Mouse (Mus musculus): ENCODE measurements around the gene Mbd3. TPM values are rescaled to one million over a fixed set of nuclear protein-coding genes. Genes with fewer than 3 reads are reported as not detected.
A peak's percentile ranks its signal among the peaks of the same experiment; 100 is the strongest.

The Mbd3 gene
- polyA plus RNA-seq, 1 experiment from 2014 or later, result 174 TPM

- WGBS, result 3% methylated on average over 7 of the region's 7 CpGs
- Histone ChIP-seq H3K4me2 (ENCODE audit: low read length) (peak overlapping the region; percentile 95), H3K4me1 (ENCODE audit: control insufficient read depth, insufficient read depth, low read length) (peaks cover 35% of the 10 kb centered on the region), H3K4me3 (ENCODE audit: low read depth, low read length) (peak overlapping the region; percentile 97), H3K27me3 (ENCODE audit: control insufficient read depth, insufficient read depth, low read depth, low read length) (no peaks in the 10 kb centered on the region), H3K9ac (ENCODE audit: low read depth, low read length) (peak overlapping the region; percentile 100), H3K36me3 (ENCODE audit: control insufficient read depth, insufficient read depth, low read length) (peaks cover 32% of the 10 kb centered on the region), H3K9me3 (replicated peaks; ENCODE audit: control insufficient read depth, low read length, poor library complexity, severe bottlenecking) (no peaks in the 10 kb centered on the region), H3K27ac (ENCODE audit: low read length) (peak overlapping the region; percentile 98)
- peak; percentile 4; the same call in 1 of the 2 replicates for ATAC-seq
These were observed 14.0 kb downstream of the Mbd3 start for GRCm38 (mm10) chr10:80385310-80385709.

- 41% methylated on average over 7 of the region's 7 CpGs for WGBS
- Histone ChIP-seq H3K4me1 (ENCODE audit: control insufficient read depth, insufficient read depth, low read length) (peaks cover 35% of the 10 kb centered on the region), H3K4me2 (ENCODE audit: low read length) (peak overlapping the region; percentile 95), H3K36me3 (ENCODE audit: control insufficient read depth, insufficient read depth, low read length) (peaks cover 36% of the 10 kb centered on the region), H3K27ac (ENCODE audit: low read length) (peak overlapping the region; percentile 98), H3K9me3 (replicated peaks; ENCODE audit: control insufficient read depth, low read length, poor library complexity, severe bottlenecking) (no peaks in the 10 kb centered on the region), H3K9ac (ENCODE audit: low read depth, low read length) (peak overlapping the region; percentile 100), H3K27me3 (ENCODE audit: control insufficient read depth, insufficient read depth, low read depth, low read length) (no peaks in the 10 kb centered on the region), H3K4me3 (ENCODE audit: low read depth, low read length) (peak overlapping the region; percentile 97)
- no peak for ATAC-seq
These were observed 14.6 kb downstream of the Mbd3 start for GRCm38 (mm10) chr10:80384709-80385108.

- H3K27me3 ChIP-seq (ENCODE audit: control insufficient read depth, insufficient read depth, low read depth, low read length), result no peaks in the 10 kb centered on the region
- H3K4me1 ChIP-seq (ENCODE audit: control insufficient read depth, insufficient read depth, low read length), result peaks cover 35% of the 10 kb centered on the region
- H3K9me3 ChIP-seq (replicated peaks; ENCODE audit: control insufficient read depth, low read length, poor library complexity, severe bottlenecking), result no peaks in the 10 kb centered on the region
- H3K4me3 ChIP-seq (ENCODE audit: low read depth, low read length), result peak overlapping the region; percentile 97
- ATAC-seq, result no peak
- H3K27ac ChIP-seq (ENCODE audit: low read length), result peak overlapping the region; percentile 98
- peaks cover 40% of the 10 kb centered on the region for H3K36me3 ChIP-seq (ENCODE audit: control insufficient read depth, insufficient read depth, low read length)
- H3K9ac ChIP-seq (ENCODE audit: low read depth, low read length), result peak overlapping the region; percentile 100
- H3K4me2 ChIP-seq (ENCODE audit: low read length), result peak overlapping the region; percentile 95
- 78% methylated on average over 4 of the region's 4 CpGs for WGBS
These were observed 15.2 kb downstream of the Mbd3 start for GRCm38 (mm10) chr10:80384115-80384639.

GRCm38 (mm10) chr10:80383431-80383830 lies 15.9 kb downstream of the Mbd3 start:
- Histone ChIP-seq H3K4me3 (ENCODE audit: low read depth, low read length) (peak overlapping the region; percentile 97), H3K9me3 (replicated peaks; ENCODE audit: control insufficient read depth, low read length, poor library complexity, severe bottlenecking) (no peaks in the 10 kb centered on the region), H3K27ac (ENCODE audit: low read length) (no peak overlapping the region), H3K36me3 (ENCODE audit: control insufficient read depth, insufficient read depth, low read length) (peaks cover 40% of the 10 kb centered on the region), H3K9ac (ENCODE audit: low read depth, low read length) (peak overlapping the region; percentile 100), H3K4me1 (ENCODE audit: control insufficient read depth, insufficient read depth, low read length) (peaks cover 35% of the 10 kb centered on the region), H3K4me2 (ENCODE audit: low read length) (peak overlapping the region; percentile 95), H3K27me3 (ENCODE audit: control insufficient read depth, insufficient read depth, low read depth, low read length) (no peaks in the 10 kb centered on the region)
- WGBS, result 51% methylated on average over 4 of the region's 4 CpGs
- ATAC-seq, result no peak

GRCm38 (mm10) chr10:80382641-80383365 lies 16.5 kb downstream of the Mbd3 start:
- Histone ChIP-seq H3K4me1 (ENCODE audit: control insufficient read depth, insufficient read depth, low read length) (peaks cover 30% of the 10 kb centered on the region), H3K9me3 (replicated peaks; ENCODE audit: control insufficient read depth, low read length, poor library complexity, severe bottlenecking) (no peaks in the 10 kb centered on the region), H3K9ac (ENCODE audit: low read depth, low read length) (no peak overlapping the region), H3K27me3 (ENCODE audit: control insufficient read depth, insufficient read depth, low read depth, low read length) (no peaks in the 10 kb centered on the region), H3K4me3 (ENCODE audit: low read depth, low read length) (peak overlapping the region; percentile 8; the same call in 1 of the 2 replicates), H3K4me2 (ENCODE audit: low read length) (peak overlapping the region; percentile 95), H3K36me3 (ENCODE audit: control insufficient read depth, insufficient read depth, low read length) (peaks cover 40% of the 10 kb centered on the region), H3K27ac (ENCODE audit: low read length) (no peak overlapping the region)
- whole genome bisulfite sequencing, result 73% methylated on average over 7 of the region's 7 CpGs
- ATAC-seq, result no peak

- WGBS, result 52% methylated on average over 10 of the region's 10 CpGs
- ATAC-seq, result no peak
These were observed 21.6 kb downstream of the Mbd3 start for GRCm38 (mm10) chr10:80377716-80378115.

GRCm38 (mm10) chr10:80376160-80376559 lies 23.2 kb downstream of the Mbd3 start:
- H3K9ac ChIP-seq (ENCODE audit: low read depth, low read length), result no peak overlapping the region
- peaks cover 9% of the 10 kb centered on the region for H3K4me1 ChIP-seq (ENCODE audit: control insufficient read depth, insufficient read depth, low read length)
- H3K9me3 ChIP-seq (replicated peaks; ENCODE audit: control insufficient read depth, low read length, poor library complexity, severe bottlenecking), result no peaks in the 10 kb centered on the region
- 2% methylated on average over 7 of the region's 7 CpGs for WGBS
- H3K27me3 ChIP-seq (ENCODE audit: control insufficient read depth, insufficient read depth, low read depth, low read length), result no peaks in the 10 kb centered on the region
- ATAC-seq, result 0 out of 2 replicates have a peak, but pooled peaks have one; percentile 61
- no peak overlapping the region for H3K4me2 ChIP-seq (ENCODE audit: low read length)
- H3K27ac ChIP-seq (ENCODE audit: low read length), result no peak overlapping the region
- H3K36me3 ChIP-seq (ENCODE audit: control insufficient read depth, insufficient read depth, low read length), result peaks cover 16% of the 10 kb centered on the region
- no peak overlapping the region for H3K4me3 ChIP-seq (ENCODE audit: low read depth, low read length)

More at GRCm38 (mm10) chr10:80377716-80378115, 21.6 kb downstream of the Mbd3 start:
- peaks cover 5% of the 10 kb centered on the region for H3K4me1 ChIP-seq (ENCODE audit: control insufficient read depth, insufficient read depth, low read length)
- no peaks in the 10 kb centered on the region for H3K27me3 ChIP-seq (ENCODE audit: control insufficient read depth, insufficient read depth, low read depth, low read length)
- no peak overlapping the region for H3K9ac ChIP-seq (ENCODE audit: low read depth, low read length)
- no peak overlapping the region for H3K4me3 ChIP-seq (ENCODE audit: low read depth, low read length)
- H3K27ac ChIP-seq (ENCODE audit: low read length), result no peak overlapping the region
- H3K36me3 ChIP-seq (ENCODE audit: control insufficient read depth, insufficient read depth, low read length), result peaks cover 31% of the 10 kb centered on the region
- H3K4me2 ChIP-seq (ENCODE audit: low read length), result no peak overlapping the region
- H3K9me3 ChIP-seq (replicated peaks; ENCODE audit: control insufficient read depth, low read length, poor library complexity, severe bottlenecking), result no peaks in the 10 kb centered on the region

GRCm38 (mm10) chr10:80374063-80374462 lies 25.3 kb downstream of the Mbd3 start:
- no peak for ATAC-seq

GRCm38 (mm10) chr10:80372706-80373105 lies 26.6 kb downstream of the Mbd3 start:
- WGBS, result 87% methylated on average over 6 of the region's 6 CpGs
- Histone ChIP-seq H3K27me3 (ENCODE audit: control insufficient read depth, insufficient read depth, low read depth, low read length) (no peaks in the 10 kb centered on the region), H3K27ac (ENCODE audit: low read length) (no peak overlapping the region)

More at GRCm38 (mm10) chr10:80374063-80374462, 25.3 kb downstream of the Mbd3 start:
- no peaks in the 10 kb centered on the region for H3K27me3 ChIP-seq (ENCODE audit: control insufficient read depth, insufficient read depth, low read depth, low read length)
- no peaks in the 10 kb centered on the region for H3K9me3 ChIP-seq (replicated peaks; ENCODE audit: control insufficient read depth, low read length, poor library complexity, severe bottlenecking)
- no peak overlapping the region for H3K4me3 ChIP-seq (ENCODE audit: low read depth, low read length)
- 15% methylated on average over 6 of the region's 6 CpGs for WGBS
- H3K4me1 ChIP-seq (ENCODE audit: control insufficient read depth, insufficient read depth, low read length), result peaks cover 9% of the 10 kb centered on the region
- no peak overlapping the region for H3K9ac ChIP-seq (ENCODE audit: low read depth, low read length)
- no peak overlapping the region for H3K27ac ChIP-seq (ENCODE audit: low read length)
- H3K4me2 ChIP-seq (ENCODE audit: low read length), result no peak overlapping the region
- H3K36me3 ChIP-seq (ENCODE audit: control insufficient read depth, insufficient read depth, low read length), result no peaks in the 10 kb centered on the region

More at GRCm38 (mm10) chr10:80372706-80373105, 26.6 kb downstream of the Mbd3 start:
- Histone ChIP-seq H3K4me1 (ENCODE audit: control insufficient read depth, insufficient read depth, low read length) (peaks cover 9% of the 10 kb centered on the region), H3K9me3 (replicated peaks; ENCODE audit: control insufficient read depth, low read length, poor library complexity, severe bottlenecking) (no peaks in the 10 kb centered on the region), H3K4me3 (ENCODE audit: low read depth, low read length) (no peak overlapping the region), H3K4me2 (ENCODE audit: low read length) (no peak overlapping the region), H3K36me3 (ENCODE audit: control insufficient read depth, insufficient read depth, low read length) (no peaks in the 10 kb centered on the region), H3K9ac (ENCODE audit: low read depth, low read length) (no peak overlapping the region)
- ATAC-seq, result no peak
